Mouse (Mus musculus) frontal cortex, postnatal 10 days (tissue): Measurements from ENCODE around the gene Vipr1.

Source experiments
- DNase-seq, 2 experiments: peaks; one replicate each; pipeline ENCODE4 v3.0.0; 2022; ENCODE audit warnings: low spot score in 2 of 2, mixed read lengths in 1 of 2

Vipr1 gene

GRCm38 (mm10) chr9:121718070-121718705 is 75.7 kb downstream of the Vipr1 start:
- DNase-seq = no peak

- DNase-seq = peak; percentile 97 to 98
Measured at GRCm38 (mm10) chr9:121718792-121719318, 76.3 kb downstream of the Vipr1 start, which contains the start of gene Nktr. Gene Nktr, plus strand, starts transcription at chr9:121719169.

GRCm38 (mm10) chr9:121719347-121720331 is 77.1 kb downstream of the Vipr1 start:
- no peak for DNase-seq
